Mouse (Mus musculus): Measurements from ENCODE around the gene Fam71e1. TPM values are rescaled to one million over a fixed set of nuclear protein-coding genes. Genes with fewer than 3 reads are reported as not detected.

Fam71e1 gene
- polyA plus RNA-seq, 1 experiment from 2014 or later: 23.7 TPM

- peaks cover 22% of the 10 kb centered on the region for H3K36me3 ChIP-seq (ENCODE audit: control insufficient read depth, insufficient read depth, low read length)
- 0 out of 2 replicates have a peak overlapping the region, but pooled peaks have one; percentile 4 for H3K9ac ChIP-seq (ENCODE audit: low read depth, low read length)
- H3K4me1 ChIP-seq (ENCODE audit: control insufficient read depth, insufficient read depth, low read depth, low read length): peaks cover 36% of the 10 kb centered on the region
- H3K4me3 ChIP-seq (ENCODE audit: low read length): no peak overlapping the region
- WGBS: 71% methylated on average over 10 of the region's 10 CpGs
- peak overlapping the region; percentile 81; the same call in 1 of the 2 replicates for H3K27ac ChIP-seq (ENCODE audit: low read depth, low read length)
- H3K27me3 ChIP-seq (replicated peaks; ENCODE audit: control insufficient read depth, insufficient read depth, low read length): no peaks in the 10 kb centered on the region
- no peak overlapping the region for H3K4me2 ChIP-seq (ENCODE audit: low read length)
- no peaks in the 10 kb centered on the region for H3K9me3 ChIP-seq (ENCODE audit: control insufficient read depth, low read length)
- no peak for ATAC-seq
Measured at GRCm38 (mm10) chr7:44463556-44464225, 32.7 kb upstream of the Fam71e1 start.

DNA sequence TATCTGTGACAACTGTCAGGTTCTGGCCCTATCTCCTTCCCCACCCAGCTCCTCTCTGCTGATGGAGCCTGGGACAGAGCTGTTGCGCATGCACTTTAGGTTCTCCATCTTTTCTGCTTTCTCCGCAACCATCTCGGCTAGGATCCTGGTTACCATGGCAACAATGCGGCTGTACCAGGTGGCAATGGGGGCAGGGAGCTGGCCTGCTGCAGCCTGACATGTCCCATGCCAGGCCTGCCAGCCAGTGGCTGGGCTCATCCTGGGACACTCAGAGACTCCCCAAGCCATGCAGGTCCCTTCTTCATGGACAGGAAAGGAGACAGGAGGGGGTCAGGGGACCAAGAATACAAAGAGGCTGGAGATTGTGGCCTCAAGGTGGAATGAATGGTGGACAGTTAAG lies 31.9 kb upstream of the Fam71e1 start:
- WGBS: 10% methylated on average over 4 of the region's 4 CpGs
- no peaks in the 10 kb centered on the region for H3K27me3 ChIP-seq (replicated peaks; ENCODE audit: control insufficient read depth, insufficient read depth, low read length)
- H3K9me3 ChIP-seq (ENCODE audit: control insufficient read depth, low read length): no peaks in the 10 kb centered on the region
- H3K36me3 ChIP-seq (ENCODE audit: control insufficient read depth, insufficient read depth, low read length): peaks cover 20% of the 10 kb centered on the region
- H3K9ac ChIP-seq (ENCODE audit: low read depth, low read length): no peak overlapping the region
- peak; percentile 5 for ATAC-seq
- no peak overlapping the region for H3K4me2 ChIP-seq (ENCODE audit: low read length)
- H3K27ac ChIP-seq (ENCODE audit: low read depth, low read length): peak overlapping the region; percentile 81
- H3K4me1 ChIP-seq (ENCODE audit: control insufficient read depth, insufficient read depth, low read depth, low read length): peaks cover 43% of the 10 kb centered on the region
- H3K4me3 ChIP-seq (ENCODE audit: low read length): no peak overlapping the region

- H3K27ac ChIP-seq (ENCODE audit: low read depth, low read length): peak within 1 kb of the TSS; percentile 81
- no peaks in the 10 kb centered on the region for H3K9me3 ChIP-seq (ENCODE audit: control insufficient read depth, low read length)
- no peak within 1 kb of the TSS for H3K4me2 ChIP-seq (ENCODE audit: low read length)
- 38% methylated on average over 2 of the region's 2 CpGs for WGBS
- H3K4me1 ChIP-seq (ENCODE audit: control insufficient read depth, insufficient read depth, low read depth, low read length): peaks cover 46% of the 10 kb centered on the region
- 0 out of 2 replicates have a peak within 1 kb of the TSS, but pooled peaks have one; percentile 1 for H3K9ac ChIP-seq (ENCODE audit: low read depth, low read length)
- H3K4me3 ChIP-seq (ENCODE audit: low read length): no peak within 1 kb of the TSS
- no peaks in the 10 kb centered on the region for H3K27me3 ChIP-seq (replicated peaks; ENCODE audit: control insufficient read depth, insufficient read depth, low read length)
- H3K36me3 ChIP-seq (ENCODE audit: control insufficient read depth, insufficient read depth, low read length): peaks cover 19% of the 10 kb centered on the region
- no peak for ATAC-seq
Measured at GRCm38 (mm10) chr7:44465111-44465510, 31.3 kb upstream of the Fam71e1 start, which contains the start of gene Aspdh. Aspdh (plus strand) TSS chr7:44465391.

- Histone ChIP-seq H3K36me3 (ENCODE audit: control insufficient read depth, insufficient read depth, low read length) (peaks cover 16% of the 10 kb centered on the region), H3K4me2 (ENCODE audit: low read length) (no peak overlapping the region), H3K9ac (ENCODE audit: low read depth, low read length) (no peak overlapping the region), H3K4me1 (ENCODE audit: control insufficient read depth, insufficient read depth, low read depth, low read length) (peaks cover 46% of the 10 kb centered on the region), H3K27ac (ENCODE audit: low read depth, low read length) (peak overlapping the region; percentile 92), H3K9me3 (ENCODE audit: control insufficient read depth, low read length) (no peaks in the 10 kb centered on the region), H3K27me3 (replicated peaks; ENCODE audit: control insufficient read depth, insufficient read depth, low read length) (no peaks in the 10 kb centered on the region), H3K4me3 (ENCODE audit: low read length) (no peak overlapping the region)
- 73% methylated on average over 10 of the region's 10 CpGs for WGBS
- ATAC-seq: no peak
Measured at GRCm38 (mm10) chr7:44466006-44466887, 30.1 kb upstream of the Fam71e1 start.

GRCm38 (mm10) chr7:44466888-44467311 lies 29.5 kb upstream of the Fam71e1 start:
- WGBS: 77% methylated on average over 16 of the region's 16 CpGs
- peak overlapping the region; percentile 92 for H3K27ac ChIP-seq (ENCODE audit: low read depth, low read length)
- no peak overlapping the region for H3K4me3 ChIP-seq (ENCODE audit: low read length)
- H3K9ac ChIP-seq (ENCODE audit: low read depth, low read length): no peak overlapping the region
- H3K4me1 ChIP-seq (ENCODE audit: control insufficient read depth, insufficient read depth, low read depth, low read length): peaks cover 46% of the 10 kb centered on the region
- no peak overlapping the region for H3K4me2 ChIP-seq (ENCODE audit: low read length)
- H3K36me3 ChIP-seq (ENCODE audit: control insufficient read depth, insufficient read depth, low read length): peaks cover 12% of the 10 kb centered on the region
- ATAC-seq: peak; percentile 1; the same call in 1 of the 2 replicates
- H3K27me3 ChIP-seq (replicated peaks; ENCODE audit: control insufficient read depth, insufficient read depth, low read length): no peaks in the 10 kb centered on the region
- no peaks in the 10 kb centered on the region for H3K9me3 ChIP-seq (ENCODE audit: control insufficient read depth, low read length)

DNA sequence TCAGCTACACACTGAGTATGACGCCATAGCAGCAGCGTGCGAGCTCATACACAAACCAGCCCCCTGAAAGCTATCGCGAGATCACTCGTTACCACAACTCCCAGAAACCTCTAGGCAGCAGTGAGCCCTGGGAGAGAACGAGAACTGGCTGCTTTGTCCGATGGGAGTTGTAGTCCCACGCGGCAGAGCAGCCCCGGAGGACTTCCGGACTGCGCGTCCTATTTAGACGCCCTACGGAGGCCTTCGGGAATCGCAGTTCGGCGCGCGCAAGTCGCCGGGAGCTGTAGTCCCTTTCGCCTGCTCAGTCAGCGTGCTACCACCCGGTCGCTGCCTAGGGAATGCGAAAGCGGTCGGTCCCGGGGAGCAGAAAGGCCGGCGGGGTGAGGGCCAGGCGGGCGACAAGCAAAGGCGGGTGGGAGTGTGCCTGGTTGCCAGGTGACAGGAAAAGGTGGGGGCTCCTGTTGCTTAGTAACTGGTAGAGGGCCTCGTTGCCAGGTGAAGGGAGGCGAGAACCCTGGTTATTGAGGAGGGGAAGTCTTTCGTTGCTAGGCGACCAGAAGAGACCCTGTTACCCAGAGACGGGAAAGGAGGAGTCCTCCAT lies 28.5 kb upstream of the Fam71e1 start, which contains the start of gene Josd2:
Gene Josd2 (plus strand): TSS at position 170 of the 601 bp plus-strand sequence.
- H3K9me3 ChIP-seq (ENCODE audit: control insufficient read depth, low read length): no peaks in the 10 kb centered on the region
- peak within 1 kb of the TSS; percentile 83 for H3K4me2 ChIP-seq (ENCODE audit: low read length)
- peaks cover 40% of the 10 kb centered on the region for H3K4me1 ChIP-seq (ENCODE audit: control insufficient read depth, insufficient read depth, low read depth, low read length)
- peak; percentile 92 for ATAC-seq
- under 1% methylated on average over 42 of the region's 42 CpGs for WGBS
- H3K36me3 ChIP-seq (ENCODE audit: control insufficient read depth, insufficient read depth, low read length): 0 out of 2 replicates have a peak, but pooled peaks cover 2% of the 10 kb centered on the region
- H3K27me3 ChIP-seq (replicated peaks; ENCODE audit: control insufficient read depth, insufficient read depth, low read length): no peaks in the 10 kb centered on the region
- peak within 1 kb of the TSS; percentile 92 for H3K27ac ChIP-seq (ENCODE audit: low read depth, low read length)
- peak within 1 kb of the TSS; percentile 69 for H3K4me3 ChIP-seq (ENCODE audit: low read length)
- peak within 1 kb of the TSS; percentile 79 for H3K9ac ChIP-seq (ENCODE audit: low read depth, low read length)

DNA sequence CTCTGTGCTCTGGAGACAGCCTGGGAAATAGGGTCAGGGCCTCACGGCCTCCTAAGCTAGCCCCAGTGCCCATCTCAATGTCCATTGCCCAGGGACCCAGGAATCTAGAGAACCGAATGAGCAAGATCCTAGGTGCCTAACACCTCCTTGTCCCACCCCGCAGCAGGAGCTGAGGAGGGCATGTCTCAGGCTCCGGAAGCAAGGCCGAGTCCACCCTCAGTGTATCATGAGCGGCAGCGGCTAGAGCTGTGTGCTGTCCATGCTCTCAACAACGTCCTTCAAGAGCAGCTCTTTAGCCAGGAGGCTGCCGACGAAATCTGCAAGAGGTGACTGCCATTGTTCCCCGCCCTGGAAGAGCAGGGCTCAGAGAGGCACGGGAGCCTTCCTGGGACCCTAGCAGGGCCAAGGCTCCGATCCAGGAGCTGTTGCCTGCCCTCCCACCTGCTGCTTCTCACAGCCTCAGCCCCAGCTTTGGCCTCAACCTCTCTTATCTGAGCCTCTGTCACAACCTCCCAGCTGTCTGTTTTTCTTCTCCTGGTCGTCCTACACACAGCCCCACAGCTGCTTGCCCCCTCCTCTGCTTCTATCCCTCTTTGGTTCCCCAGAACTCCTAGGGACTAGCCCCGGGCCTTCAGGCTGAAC lies 27.6 kb upstream of the Fam71e1 start:
- peak overlapping the region; percentile 83 for H3K4me2 ChIP-seq (ENCODE audit: low read length)
- H3K27me3 ChIP-seq (replicated peaks; ENCODE audit: control insufficient read depth, insufficient read depth, low read length): no peaks in the 10 kb centered on the region
- ATAC-seq: no peak
- no peaks in the 10 kb centered on the region for H3K9me3 ChIP-seq (ENCODE audit: control insufficient read depth, low read length)
- H3K9ac ChIP-seq (ENCODE audit: low read depth, low read length): peak overlapping the region; percentile 79
- H3K27ac ChIP-seq (ENCODE audit: low read depth, low read length): peak overlapping the region; percentile 92
- peak overlapping the region; percentile 69 for H3K4me3 ChIP-seq (ENCODE audit: low read length)
- H3K36me3 ChIP-seq (ENCODE audit: control insufficient read depth, insufficient read depth, low read length): no peaks in the 10 kb centered on the region
- peaks cover 40% of the 10 kb centered on the region for H3K4me1 ChIP-seq (ENCODE audit: control insufficient read depth, insufficient read depth, low read depth, low read length)
- 44% methylated on average over 15 of the region's 15 CpGs for WGBS

GRCm38 (mm10) chr7:44469677-44470675 lies 26.4 kb upstream of the Fam71e1 start:
- Histone ChIP-seq H3K9me3 (ENCODE audit: control insufficient read depth, low read length) (no peaks in the 10 kb centered on the region), H3K27me3 (replicated peaks; ENCODE audit: control insufficient read depth, insufficient read depth, low read length) (no peaks in the 10 kb centered on the region), H3K4me3 (ENCODE audit: low read length) (no peak overlapping the region), H3K36me3 (ENCODE audit: control insufficient read depth, insufficient read depth, low read length) (no peaks in the 10 kb centered on the region), H3K9ac (ENCODE audit: low read depth, low read length) (peak overlapping the region; percentile 1; the same call in 1 of the 2 replicates), H3K4me2 (ENCODE audit: low read length) (no peak overlapping the region), H3K27ac (ENCODE audit: low read depth, low read length) (no peak overlapping the region; the same call in 1 of the 2 replicates), H3K4me1 (ENCODE audit: control insufficient read depth, insufficient read depth, low read depth, low read length) (peaks cover 36% of the 10 kb centered on the region)
- 85% methylated on average over 16 of the region's 16 CpGs for WGBS
- no peak for ATAC-seq
